Mouse (Mus musculus): ENCODE measurements around the gene Nek2. TPM values are rescaled to one million over a fixed set of nuclear protein-coding genes. Genes with fewer than 3 reads are reported as not detected.
A peak's percentile ranks its signal among the peaks of the same experiment; 100 is the strongest.

Nek2 gene
- polyA plus RNA-seq, 1 experiment from 2014 or later, result 41.4 TPM

GRCm38 (mm10) chr1:191818145-191818631 lies 3.1 kb upstream of the Nek2 start:
- H3K27me3 ChIP-seq (ENCODE audit: insufficient read depth, poor library complexity, severe bottlenecking), result no peaks in the 10 kb centered on the region
- peaks cover 22% of the 10 kb centered on the region for H3K4me1 ChIP-seq
- H3K36me3 ChIP-seq, result peaks cover 3% of the 10 kb centered on the region; the same call in 1 of the 2 replicates
- no peak for DNase-seq (ENCODE audit: low spot score)
- 41% methylated on average over 6 of the region's 6 CpGs for WGBS
- H3K4me3 ChIP-seq, result no peak overlapping the region
- H3K9me3 ChIP-seq, result no peaks in the 10 kb centered on the region
- H3K27ac ChIP-seq, result no peak overlapping the region

- no peak overlapping the region for H3K27ac ChIP-seq
- no peaks in the 10 kb centered on the region for H3K27me3 ChIP-seq (ENCODE audit: insufficient read depth, poor library complexity, severe bottlenecking)
- peaks cover 11% of the 10 kb centered on the region for H3K36me3 ChIP-seq
- no peak overlapping the region for H3K4me3 ChIP-seq
- DNase-seq (ENCODE audit: low spot score), result no peak
- H3K9me3 ChIP-seq, result no peaks in the 10 kb centered on the region
- H3K4me1 ChIP-seq, result peaks cover 22% of the 10 kb centered on the region
Measured at GRCm38 (mm10) chr1:191819026-191819425, 2.2 kb upstream of the Nek2 start.

GRCm38 (mm10) chr1:191820951-191821325 lies 306 bp upstream of the Nek2 start:
- Histone ChIP-seq H3K4me1 (peaks cover 15% of the 10 kb centered on the region), H3K36me3 (peaks cover 30% of the 10 kb centered on the region), H3K27ac (peak overlapping the region; percentile 95), H3K27me3 (ENCODE audit: insufficient read depth, poor library complexity, severe bottlenecking) (no peaks in the 10 kb centered on the region), H3K4me3 (peak overlapping the region; percentile 94), H3K9me3 (no peaks in the 10 kb centered on the region)
- DNase-seq (ENCODE audit: low spot score), result no peak
- 4% methylated on average over 15 of the region's 15 CpGs for WGBS

- H3K36me3 ChIP-seq, result peaks cover 86% of the 10 kb centered on the region
Measured at GRCm38 (mm10) chr1:191829124-191829523, 7.9 kb downstream of the Nek2 start.

GRCm38 (mm10) chr1:191833396-191833795 lies 12.2 kb downstream of the Nek2 start:
- WGBS, result 95% methylated on average over 6 of the region's 6 CpGs
- Histone ChIP-seq H3K4me1 (peaks cover 7% of the 10 kb centered on the region), H3K36me3 (peaks cover 45% of the 10 kb centered on the region), H3K9me3 (no peaks in the 10 kb centered on the region), H3K4me3 (no peak overlapping the region), H3K27me3 (ENCODE audit: insufficient read depth, poor library complexity, severe bottlenecking) (no peaks in the 10 kb centered on the region), H3K27ac (no peak overlapping the region)
- DNase-seq (ENCODE audit: low spot score), result no peak

More at GRCm38 (mm10) chr1:191829124-191829523, 7.9 kb downstream of the Nek2 start:
- Histone ChIP-seq H3K4me1 (no peaks in the 10 kb centered on the region), H3K9me3 (no peaks in the 10 kb centered on the region), H3K27me3 (ENCODE audit: insufficient read depth, poor library complexity, severe bottlenecking) (no peaks in the 10 kb centered on the region), H3K4me3 (no peak overlapping the region), H3K27ac (no peak overlapping the region)
- no peak for DNase-seq (ENCODE audit: low spot score)
- WGBS, result 90% methylated on average over 3 of the region's 3 CpGs

GRCm38 (mm10) chr1:191834825-191835224 lies 13.6 kb downstream of the Nek2 start:
- peaks cover 19% of the 10 kb centered on the region for H3K4me1 ChIP-seq
- no peaks in the 10 kb centered on the region for H3K9me3 ChIP-seq
- H3K4me3 ChIP-seq, result 0 out of 2 replicates have a peak overlapping the region, but pooled peaks have one; percentile 22
- DNase-seq (ENCODE audit: low spot score), result peak; percentile 91
- no peak overlapping the region for H3K27ac ChIP-seq
- WGBS, result 9% methylated on average over 19 of the region's 19 CpGs
- peaks cover 33% of the 10 kb centered on the region for H3K36me3 ChIP-seq
- no peaks in the 10 kb centered on the region for H3K27me3 ChIP-seq (ENCODE audit: insufficient read depth, poor library complexity, severe bottlenecking)

- no peak overlapping the region for H3K27ac ChIP-seq
- H3K4me1 ChIP-seq, result peaks cover 32% of the 10 kb centered on the region
- DNase-seq (ENCODE audit: low spot score), result no peak
- H3K36me3 ChIP-seq, result peaks cover 17% of the 10 kb centered on the region
- H3K9me3 ChIP-seq, result no peaks in the 10 kb centered on the region
- H3K27me3 ChIP-seq (ENCODE audit: insufficient read depth, poor library complexity, severe bottlenecking), result 0 out of 2 replicates have a peak, but pooled peaks cover 9% of the 10 kb centered on the region
- no peak overlapping the region for H3K4me3 ChIP-seq
- WGBS, result 78% methylated on average over 5 of the region's 5 CpGs
Measured at GRCm38 (mm10) chr1:191836318-191836985, 15.2 kb downstream of the Nek2 start.

GRCm38 (mm10) chr1:191837691-191838090 lies 16.4 kb downstream of the Nek2 start:
- Histone ChIP-seq H3K4me3 (no peak overlapping the region), H3K27me3 (ENCODE audit: insufficient read depth, poor library complexity, severe bottlenecking) (0 out of 2 replicates have a peak, but pooled peaks cover 14% of the 10 kb centered on the region), H3K4me1 (peaks cover 32% of the 10 kb centered on the region), H3K9me3 (no peaks in the 10 kb centered on the region), H3K27ac (no peak overlapping the region), H3K36me3 (peaks cover 9% of the 10 kb centered on the region; the same call in 1 of the 2 replicates)
- no peak for DNase-seq (ENCODE audit: low spot score)
- WGBS, result 87% methylated on average over 3 of the region's 3 CpGs

GRCm38 (mm10) chr1:191838994-191839741 lies 17.9 kb downstream of the Nek2 start:
- peak; percentile 94 for DNase-seq (ENCODE audit: low spot score)
- Histone ChIP-seq H3K9me3 (no peaks in the 10 kb centered on the region), H3K27ac (peak overlapping the region; percentile 79), H3K27me3 (ENCODE audit: insufficient read depth, poor library complexity, severe bottlenecking) (0 out of 2 replicates have a peak, but pooled peaks cover 14% of the 10 kb centered on the region), H3K4me1 (peaks cover 32% of the 10 kb centered on the region), H3K36me3 (no peaks in the 10 kb centered on the region; the same call in 1 of the 2 replicates), H3K4me3 (no peak overlapping the region; the same call in 1 of the 2 replicates)
- WGBS, result 35% methylated on average over 17 of the region's 17 CpGs

GRCm38 (mm10) chr1:191840774-191841565 lies 19.7 kb downstream of the Nek2 start:
- H3K36me3 ChIP-seq, result no peaks in the 10 kb centered on the region
- DNase-seq (ENCODE audit: low spot score), result no peak
- H3K4me3 ChIP-seq, result no peak overlapping the region
- 0 out of 2 replicates have a peak, but pooled peaks cover 14% of the 10 kb centered on the region for H3K27me3 ChIP-seq (ENCODE audit: insufficient read depth, poor library complexity, severe bottlenecking)
- H3K4me1 ChIP-seq, result peaks cover 25% of the 10 kb centered on the region
- 80% methylated on average over 11 of the region's 11 CpGs for WGBS
- no peak overlapping the region for H3K27ac ChIP-seq
- H3K9me3 ChIP-seq, result no peaks in the 10 kb centered on the region

- 0 out of 2 replicates have a peak, but pooled peaks cover 14% of the 10 kb centered on the region for H3K27me3 ChIP-seq (ENCODE audit: insufficient read depth, poor library complexity, severe bottlenecking)
- no peak for DNase-seq (ENCODE audit: low spot score)
- no peaks in the 10 kb centered on the region for H3K9me3 ChIP-seq
- no peak overlapping the region for H3K27ac ChIP-seq
- H3K4me3 ChIP-seq, result no peak overlapping the region
- WGBS, result 82% methylated on average over 12 of the region's 12 CpGs
- no peaks in the 10 kb centered on the region for H3K36me3 ChIP-seq
- H3K4me1 ChIP-seq, result peaks cover 25% of the 10 kb centered on the region
Measured at GRCm38 (mm10) chr1:191842247-191842646, 21.0 kb downstream of the Nek2 start.

GRCm38 (mm10) chr1:191846667-191847066 lies 25.4 kb downstream of the Nek2 start:
- 78% methylated on average over 5 of the region's 5 CpGs for WGBS

More at GRCm38 (mm10) chr1:191846667-191847066, 25.4 kb downstream of the Nek2 start:
- no peaks in the 10 kb centered on the region for H3K4me1 ChIP-seq
- DNase-seq (ENCODE audit: low spot score), result no peak
- H3K9me3 ChIP-seq, result no peaks in the 10 kb centered on the region
- H3K27me3 ChIP-seq (ENCODE audit: insufficient read depth, poor library complexity, severe bottlenecking), result 0 out of 2 replicates have a peak, but pooled peaks cover 8% of the 10 kb centered on the region
- H3K36me3 ChIP-seq, result no peaks in the 10 kb centered on the region
- H3K4me3 ChIP-seq, result no peak overlapping the region
- H3K27ac ChIP-seq, result no peak overlapping the region
